Mouse (Mus musculus): ENCODE data around the gene Olfr651.
"Not testable (repeated sequence)": the region's sequence is repeated elsewhere in the genome, so short reads cannot be mapped to it uniquely, and the experiment has no call there.

GRCm38 (mm10) chr7:104501186-104501585, 48.7 kb upstream of the Olfr651 start:
- not testable (repeated sequence) for TF ChIP-seq POLR2A (IDR thresholded peaks at IDR 0.05; ENCODE audit: control insufficient read depth, low read depth, low read length); CTCF (IDR thresholded peaks at IDR 0.05; ENCODE audit: control insufficient read depth, insufficient read depth, insufficient replicate concordance, low read depth, low read length)

All from testis, adult 2 months (tissue).